Mouse (Mus musculus) G1E (cell line): Measurements from ENCODE around the gene Rfxank.

Experiments
- CTCF ChIP-seq: IDR thresholded peaks from 2 replicates; pipeline ENCODE4 v1.5.1; 2012; ENCODE audit warnings: low read depth, low read length, inconsistent platforms, mixed read lengths
- GATA1 ChIP-seq: IDR thresholded peaks from 2 replicates; pipeline ENCODE4 v1.6.1; 2012; ENCODE audit warnings: borderline replicate concordance, low read length, inconsistent platforms, mixed read lengths
- TAL1 ChIP-seq: conservative IDR thresholded peaks from 2 replicates; pipeline ENCODE4 v1.6.1; 2012; ENCODE audit warnings: low read depth, low read length, inconsistent platforms, mixed read lengths

DNA sequence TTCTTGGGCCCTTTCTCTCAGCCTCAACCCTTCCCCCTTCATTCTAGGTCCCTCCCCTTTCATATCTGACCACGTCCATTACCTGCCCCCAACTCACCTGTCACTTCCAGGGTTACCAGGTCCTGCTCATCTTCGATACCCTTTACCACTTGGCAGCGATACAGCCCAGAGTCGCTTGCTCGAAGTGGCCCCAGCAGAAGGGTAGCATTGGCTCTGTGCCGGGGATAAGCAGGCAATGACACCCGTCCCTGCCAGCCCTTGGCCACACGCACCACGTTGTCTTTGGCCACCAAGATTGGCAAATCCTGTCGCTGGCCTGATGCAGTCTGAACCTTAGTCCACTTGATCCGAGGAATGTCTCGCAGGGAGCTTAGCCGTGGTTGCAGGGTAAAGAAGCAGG lies 24.1 kb downstream of the Rfxank start:
- TF ChIP-seq CTCF (no peak), GATA1 (no peak), TAL1 (no peak)
